Mouse (Mus musculus): ENCODE data around the gene Extl2.

Gene Extl2

DNA sequence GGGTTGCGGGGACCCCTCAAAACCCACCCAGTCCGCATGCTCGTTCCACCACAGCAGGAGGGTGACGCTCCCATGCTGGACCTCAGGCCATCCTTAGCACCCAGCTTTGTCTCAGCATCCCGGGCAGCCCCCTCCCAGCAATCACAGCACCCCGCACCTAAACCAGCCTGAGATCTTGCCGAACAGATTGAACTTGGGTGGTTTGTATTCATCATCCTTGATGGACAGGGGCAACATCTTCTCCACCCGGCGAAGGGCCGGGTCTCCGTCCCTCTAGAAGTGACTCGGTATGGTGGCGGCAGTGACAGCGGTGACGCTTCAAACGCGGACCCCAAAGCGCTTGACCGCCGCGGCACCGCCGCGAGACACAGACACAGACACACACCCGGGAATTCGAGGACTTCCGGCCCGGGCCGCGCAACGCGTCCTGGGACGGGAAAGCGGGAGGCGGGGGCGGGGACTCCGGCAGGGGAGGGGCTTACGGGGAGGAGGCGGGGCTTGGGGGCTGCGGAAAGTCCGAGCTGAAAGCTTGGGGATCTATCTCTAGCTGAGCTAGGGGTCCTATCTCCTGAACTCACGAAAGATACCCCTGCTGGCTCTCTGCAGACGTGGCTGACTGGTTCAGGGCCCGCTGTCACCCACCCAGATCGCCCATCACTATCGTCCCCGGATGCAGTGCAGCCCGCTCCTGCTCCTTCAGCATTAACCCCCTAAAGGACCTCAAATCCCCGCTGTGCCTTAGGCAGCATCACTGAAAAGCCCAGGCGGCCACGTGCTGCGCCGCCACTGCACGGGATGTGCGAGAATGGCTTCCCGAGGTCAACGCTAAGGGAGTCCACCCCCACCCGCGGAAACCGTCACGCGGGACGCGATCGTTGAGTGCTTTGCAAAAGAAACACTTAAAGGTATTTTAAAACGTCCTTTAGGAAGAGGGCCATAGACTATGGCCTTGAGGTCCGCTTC lies at the start of gene Extl2, which contains the start of gene Slc30a7:
Gene Extl2 (plus strand): TSS at position 485 of the 963 bp plus-strand sequence.
Gene Slc30a7 (minus strand): TSS at position 429 of the 963 bp plus-strand sequence.
- DNase-seq, result peak; percentile 72

DNA sequence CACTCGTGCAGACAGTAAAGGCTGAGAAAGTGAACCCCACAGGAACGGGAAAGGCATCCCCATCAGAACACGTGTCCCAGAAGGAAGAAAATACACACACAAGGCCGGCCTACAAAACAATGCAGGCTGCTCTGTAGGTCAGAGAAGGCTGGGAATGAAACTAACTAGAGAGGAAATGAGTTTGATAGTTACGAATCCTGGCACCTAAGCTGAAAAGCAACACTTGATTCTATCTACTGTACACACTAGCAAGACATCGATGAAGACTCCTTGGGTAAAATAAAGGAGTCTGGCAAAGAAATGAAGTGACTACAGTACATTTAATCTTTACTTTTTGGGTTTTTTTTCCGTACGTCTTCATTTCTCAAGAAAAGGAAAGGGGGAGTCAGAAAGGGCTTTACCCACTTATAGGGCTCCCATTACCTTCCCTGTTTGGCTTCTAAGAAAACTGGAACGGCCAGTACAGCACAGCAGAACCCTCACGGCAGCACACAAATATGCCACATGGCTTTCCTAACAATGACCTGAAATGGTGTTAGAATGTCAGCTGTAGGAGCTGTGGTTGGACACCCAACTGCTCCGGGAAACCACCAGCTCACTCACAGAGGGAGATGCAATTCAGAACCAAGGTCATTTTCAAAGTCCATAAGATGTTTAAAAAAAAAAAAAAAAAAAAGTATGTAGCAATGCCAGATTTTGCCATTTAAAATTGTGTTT lies 45.8 kb upstream of the Extl2 start:
- no peak for DNase-seq

DNA sequence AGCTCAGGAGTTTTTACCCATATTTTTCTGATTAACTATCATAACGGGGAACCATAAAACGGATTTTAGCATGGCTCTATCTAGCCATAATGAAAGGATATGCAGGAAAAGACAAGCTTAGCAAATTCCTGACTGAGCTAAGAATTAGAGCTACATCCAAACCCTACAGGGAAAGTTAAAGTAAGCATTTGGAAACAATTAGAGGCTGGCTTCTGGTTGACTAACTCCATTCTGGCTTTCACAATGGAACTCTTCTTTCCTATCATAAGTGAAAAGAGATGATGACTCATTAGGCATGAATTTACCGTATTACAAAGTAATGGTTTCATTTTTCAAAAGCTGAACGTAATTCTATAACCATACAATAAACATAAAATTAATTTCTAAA lies 45.2 kb upstream of the Extl2 start:
- no peak for DNase-seq

DNA sequence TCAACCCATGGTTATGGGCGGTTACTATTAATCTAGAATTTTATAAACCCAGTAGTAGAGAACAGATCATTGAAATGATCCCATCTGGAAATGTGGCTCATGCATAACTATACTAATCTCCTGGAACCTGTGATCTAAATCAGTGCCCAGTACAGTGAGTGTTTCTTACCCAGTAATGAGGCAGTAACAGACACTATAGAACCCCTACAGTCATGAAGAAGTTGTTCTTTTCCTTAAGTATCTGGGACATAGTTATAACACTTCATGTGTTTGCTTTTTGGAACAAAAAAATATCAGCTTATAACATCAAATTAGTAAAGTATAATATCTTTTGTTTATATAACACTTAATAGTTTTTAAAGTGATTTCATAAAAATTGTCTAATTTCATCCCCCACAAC lies 43.7 kb upstream of the Extl2 start:
- no peak for DNase-seq

DNA sequence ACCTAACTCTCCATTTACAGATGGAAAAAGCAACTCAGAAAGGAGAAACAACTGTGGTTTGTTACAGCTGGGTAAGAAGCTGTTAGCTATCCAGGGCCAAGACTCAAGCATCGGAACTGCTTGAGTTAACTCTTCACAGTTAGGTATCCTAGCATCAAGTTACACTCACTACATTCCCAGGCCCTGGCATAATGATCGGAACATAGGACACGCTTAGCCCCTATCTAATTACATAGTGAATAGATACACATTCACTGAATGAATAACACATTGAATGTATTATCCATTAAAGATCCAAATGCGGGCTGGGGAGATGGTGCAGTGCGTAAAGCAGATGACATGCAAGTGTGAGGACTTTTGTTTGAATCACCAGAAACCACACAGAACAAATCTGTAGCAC lies 43.2 kb upstream of the Extl2 start:
- DNase-seq, result no peak

DNA sequence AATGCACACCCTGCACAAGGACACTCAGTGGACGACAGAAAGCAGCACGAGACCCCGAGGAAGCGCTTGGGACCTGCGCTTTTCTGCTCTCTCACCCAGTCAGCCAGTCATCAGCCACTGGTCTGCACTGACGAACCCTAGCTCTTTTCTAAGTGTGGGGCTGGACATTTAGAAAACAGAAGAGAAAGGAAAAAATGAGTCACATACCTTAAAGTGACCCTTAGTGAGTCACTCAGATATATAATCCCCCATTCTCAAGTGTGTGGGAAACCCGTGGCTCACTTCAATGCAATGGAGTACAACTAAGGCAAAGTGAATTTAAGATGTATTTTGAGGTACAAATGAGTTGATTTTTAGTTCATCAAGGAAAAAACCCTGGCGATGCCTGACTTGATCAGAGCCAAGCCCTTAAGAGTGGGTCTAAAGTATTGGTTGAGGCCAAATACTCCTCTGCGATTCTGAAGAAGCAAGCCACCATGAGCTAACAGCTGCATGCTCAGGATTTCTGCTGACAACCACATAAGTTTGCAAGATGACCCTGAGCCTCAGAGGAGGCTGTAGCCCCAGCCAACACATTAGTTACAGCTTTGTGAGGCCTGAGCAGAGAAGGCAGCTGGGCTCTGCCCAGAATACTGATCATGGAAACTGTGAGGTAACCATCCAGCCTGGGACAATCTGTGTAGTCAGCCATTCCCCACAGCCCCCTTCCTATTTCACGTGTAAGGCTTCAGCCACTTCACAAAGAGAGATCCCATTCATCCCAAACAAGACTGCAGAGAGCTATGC lies 38.3 kb upstream of the Extl2 start:
- no peak for DNase-seq

DNA sequence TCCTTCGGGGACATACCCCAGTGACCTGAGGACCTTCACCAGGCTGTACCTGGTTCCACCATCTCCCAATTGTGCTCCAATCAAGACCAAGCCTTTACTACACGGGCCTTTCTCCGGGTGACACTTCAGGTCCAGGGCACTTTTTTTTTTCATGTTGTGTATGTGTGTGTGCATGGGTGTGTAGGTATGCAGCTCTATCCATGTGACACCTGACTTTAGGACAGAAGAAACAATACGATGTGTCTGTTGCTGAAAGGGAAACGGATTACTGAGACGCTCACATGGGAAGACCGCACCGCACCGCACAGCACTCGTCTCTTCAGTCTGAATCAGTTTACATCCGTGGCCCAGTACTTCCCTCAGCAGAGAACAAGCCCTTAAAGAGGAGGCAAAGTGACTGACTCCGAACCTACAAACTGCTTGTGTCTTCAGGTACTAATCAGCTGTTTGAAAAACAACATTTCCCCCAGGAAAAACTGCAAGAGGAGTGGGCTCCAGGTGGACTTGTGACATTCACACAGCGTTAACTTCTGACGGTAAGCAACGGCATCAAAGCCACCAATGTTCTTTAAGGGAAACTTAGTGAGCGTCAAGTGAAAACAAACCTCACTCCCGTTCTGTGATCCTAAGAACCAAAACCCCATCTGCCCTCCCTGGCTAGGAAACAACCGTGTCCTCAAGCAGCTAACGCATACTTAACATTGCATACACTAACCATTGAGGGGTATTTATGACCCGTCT lies 36.0 kb upstream of the Extl2 start:
- DNase-seq, result no peak

DNA sequence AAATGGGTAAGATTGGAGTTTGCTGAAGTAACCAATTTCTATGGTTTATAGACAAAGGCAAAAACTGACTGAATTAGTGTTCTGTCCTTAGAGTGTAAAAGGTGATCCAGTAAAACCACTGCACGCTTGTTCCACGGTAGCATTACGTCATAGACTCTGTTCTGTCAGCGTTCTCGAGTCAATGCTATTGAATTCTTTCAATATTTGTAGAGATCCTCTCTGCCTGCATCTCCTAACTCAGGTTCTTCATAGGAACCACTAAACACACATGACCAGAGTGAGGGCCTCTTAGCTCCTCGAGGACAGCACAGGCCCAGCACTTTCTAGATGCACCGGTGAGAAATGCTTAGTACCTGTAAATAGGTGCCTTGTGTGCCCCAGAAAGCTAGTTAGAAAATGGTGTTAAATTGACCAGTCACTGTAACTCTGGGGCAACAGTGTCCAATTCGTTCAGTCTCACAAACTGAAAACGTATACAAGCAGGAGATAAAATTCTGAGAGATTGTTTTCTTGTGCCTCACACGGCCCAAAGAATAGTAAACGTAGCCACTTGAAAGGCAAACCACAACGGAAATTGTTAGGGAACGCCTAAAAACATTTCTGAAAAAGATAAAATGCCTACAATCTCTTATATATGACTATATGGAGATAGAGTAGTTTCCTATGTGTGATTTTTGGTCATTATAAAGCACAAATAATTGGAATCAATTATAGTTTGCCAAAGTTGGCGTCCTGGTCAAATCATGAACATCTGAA lies 35.2 kb upstream of the Extl2 start:
- DNase-seq, result no peak

DNA sequence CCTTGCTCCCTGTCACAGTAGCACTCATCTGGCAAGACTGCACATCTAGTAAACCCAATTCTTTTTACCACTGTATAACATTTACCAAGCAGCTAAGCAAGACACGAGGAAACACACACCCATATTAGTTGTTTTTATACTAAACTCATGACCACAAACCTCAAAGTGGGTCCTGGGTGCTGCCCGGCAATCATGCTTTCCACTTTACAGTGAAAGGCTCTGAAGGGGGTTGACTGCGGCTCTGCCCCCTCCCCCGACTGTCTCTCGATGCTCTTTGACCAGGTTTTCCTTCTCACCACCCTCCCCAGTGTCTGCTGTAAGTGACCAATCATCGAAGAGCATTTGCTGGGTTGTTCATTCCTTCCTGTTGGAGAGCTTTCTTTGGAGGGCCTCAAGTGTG lies 33.0 kb upstream of the Extl2 start:
- DNase-seq, result peak in 1 of 2 experiments; percentile 17

DNA sequence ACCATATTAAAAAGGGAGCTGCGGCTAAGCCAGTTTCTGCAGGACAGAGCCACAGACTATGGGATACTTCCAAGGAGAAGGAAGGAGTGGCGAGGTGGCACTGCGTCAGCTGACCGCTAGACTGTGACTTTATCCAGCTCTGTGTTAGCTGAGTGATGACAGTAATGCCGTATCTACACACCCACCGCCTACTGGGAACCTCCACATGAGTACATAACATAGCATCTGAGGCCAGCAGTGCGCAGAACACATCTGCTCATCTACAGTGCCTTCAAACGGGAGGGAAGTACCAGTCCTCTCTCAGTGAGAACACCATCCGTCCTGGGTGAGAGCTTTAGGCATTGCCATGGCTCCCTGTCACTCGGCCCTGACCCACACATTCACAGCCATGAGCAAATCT lies 32.3 kb upstream of the Extl2 start:
- DNase-seq, result no peak

DNA sequence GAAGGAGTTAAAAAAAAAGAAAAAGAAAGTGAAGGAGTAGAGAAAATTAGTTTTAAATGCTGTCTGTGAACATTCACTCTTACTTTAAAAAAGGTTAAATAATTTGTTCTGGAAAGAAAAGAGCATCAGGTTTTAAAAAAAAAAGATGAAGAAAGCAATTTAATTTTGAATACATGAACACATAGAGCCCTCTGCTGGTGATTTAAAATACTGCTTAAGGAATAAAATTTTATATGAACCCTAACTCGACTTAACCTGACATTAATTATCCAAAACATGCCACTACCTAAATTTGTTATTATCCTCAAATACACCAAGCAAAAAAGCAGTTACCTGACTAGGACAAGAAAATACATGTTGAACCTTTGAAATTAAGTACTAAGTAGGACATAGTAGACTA lies 28.3 kb upstream of the Extl2 start:
- DNase-seq, result no peak

DNA sequence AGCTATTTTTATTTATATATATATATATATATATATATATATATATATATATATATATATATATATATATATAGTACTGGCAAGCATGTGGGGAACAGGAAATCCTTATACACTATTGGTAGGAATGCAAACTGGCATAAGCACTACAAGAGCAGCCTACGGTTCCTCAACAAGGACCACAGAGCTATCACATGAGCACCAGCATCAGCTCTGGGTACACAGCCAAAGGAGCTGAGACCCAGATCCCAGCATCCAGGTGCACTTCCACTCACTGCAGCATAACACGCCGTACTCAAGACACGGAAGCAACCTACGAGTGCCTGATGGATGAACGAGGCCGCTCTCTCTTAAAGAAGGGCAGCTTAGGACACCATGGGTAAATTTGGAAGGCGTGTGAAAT lies 24.0 kb upstream of the Extl2 start:
- DNase-seq, result no peak

DNA sequence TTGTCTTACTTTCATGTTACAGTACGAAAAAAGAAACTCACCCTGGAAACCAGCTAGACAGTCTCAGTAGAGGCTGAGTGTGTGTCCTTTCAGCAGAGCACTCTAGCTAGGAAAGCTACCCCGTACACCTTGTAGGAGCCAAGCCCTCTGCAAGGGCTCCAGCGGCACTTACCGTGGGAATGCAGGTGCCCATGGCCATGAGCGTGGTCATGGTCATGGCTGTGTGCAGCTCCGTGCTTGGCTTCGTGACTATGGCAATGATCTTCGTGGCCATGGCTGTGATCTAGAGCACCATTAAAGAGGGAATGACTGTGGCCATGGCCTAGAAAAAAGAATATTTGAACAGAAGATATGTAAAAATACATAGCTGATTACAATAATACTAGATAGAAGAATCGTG lies 22.6 kb upstream of the Extl2 start:
- no peak for DNase-seq

DNA sequence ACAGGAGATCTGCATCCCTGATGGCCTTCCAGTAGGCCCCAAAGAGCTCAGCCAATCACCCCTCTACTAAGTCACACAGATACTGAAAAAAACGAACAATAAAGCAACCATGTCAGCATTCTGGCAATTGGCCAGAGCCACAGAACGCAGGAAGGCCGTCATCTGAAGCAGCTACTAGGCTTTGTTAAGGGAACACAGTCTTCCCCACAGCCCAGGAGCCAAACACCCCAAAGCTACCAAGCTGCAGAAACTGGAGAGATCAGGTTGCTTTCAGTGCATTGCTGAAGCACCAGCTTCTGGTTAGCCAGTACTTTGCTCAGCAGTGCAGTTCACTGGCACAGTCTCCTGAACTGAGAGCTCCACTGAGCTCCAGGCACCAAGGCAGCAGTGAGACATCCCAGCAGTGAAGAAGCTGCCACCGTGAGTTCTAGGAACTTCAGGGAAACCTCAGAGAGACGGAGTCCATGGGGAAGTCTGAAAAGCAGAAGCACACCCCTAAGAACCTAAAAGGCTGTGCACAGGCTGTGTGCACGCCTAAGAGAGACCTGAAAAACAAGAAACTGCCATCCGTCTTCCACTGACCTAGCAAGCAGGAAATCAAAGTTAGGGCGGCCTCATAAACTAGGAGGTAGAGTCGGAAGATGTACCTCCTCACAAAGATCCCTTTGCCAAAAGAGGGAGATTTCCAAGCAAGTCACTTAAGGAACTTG lies 21.9 kb upstream of the Extl2 start:
- no peak for DNase-seq

DNA sequence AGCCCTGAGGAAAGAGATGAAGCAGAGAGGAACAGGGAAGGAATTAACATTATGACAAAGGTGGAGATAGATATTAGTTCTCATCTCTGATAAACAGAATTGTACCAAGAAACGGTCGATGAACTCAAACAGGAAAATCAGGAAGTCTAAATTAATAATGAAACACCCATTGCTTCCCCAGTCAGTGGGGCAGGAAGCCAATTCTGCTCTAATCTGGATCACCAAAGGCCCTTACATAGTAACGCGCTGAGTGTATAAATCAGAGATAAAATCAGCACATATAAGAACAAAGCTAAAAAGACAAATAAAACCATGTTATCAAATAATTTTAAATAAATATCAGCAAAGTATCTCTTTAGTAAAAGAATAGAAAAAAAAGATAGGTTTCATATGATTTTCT lies 15.2 kb upstream of the Extl2 start:
- no peak for DNase-seq

DNA sequence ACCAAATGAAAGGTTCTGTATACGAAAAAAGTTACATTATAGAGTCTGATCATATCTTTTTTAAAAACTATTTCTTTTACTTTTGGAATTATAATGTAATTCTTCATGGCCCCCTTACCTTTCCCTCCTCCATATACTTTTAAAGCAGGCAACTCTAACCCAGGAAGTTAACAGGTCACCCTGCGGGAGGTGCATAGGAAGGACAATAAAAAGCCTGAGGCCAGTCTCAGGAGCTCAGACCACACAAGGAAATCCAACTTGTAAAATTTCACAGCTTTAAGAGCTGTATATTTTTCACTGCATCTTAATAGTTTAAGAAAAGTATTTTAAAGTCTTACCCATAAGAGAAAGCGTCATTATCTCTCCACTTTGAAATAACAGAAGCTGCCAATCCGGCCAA lies 14.7 kb upstream of the Extl2 start:
- DNase-seq, result no peak

DNA sequence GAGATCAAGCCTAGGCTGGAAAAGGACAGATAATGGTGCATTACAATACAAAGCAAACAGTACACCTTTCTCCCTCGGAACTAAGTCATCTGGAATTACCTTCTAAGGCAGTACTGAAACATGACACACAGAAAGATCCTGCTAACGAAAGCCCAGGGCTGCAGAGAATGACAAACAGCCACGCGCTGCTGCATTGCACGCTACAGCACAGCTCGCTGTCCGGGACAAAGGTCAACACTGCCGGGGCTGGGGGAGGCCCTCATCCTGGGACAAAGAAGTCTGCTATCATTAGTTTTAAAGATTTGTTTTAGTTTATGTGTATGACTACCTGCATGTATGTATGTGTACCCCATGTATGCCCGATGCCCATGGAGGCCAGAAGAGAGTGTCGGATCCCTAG lies 14.2 kb upstream of the Extl2 start:
- no peak for DNase-seq

DNA sequence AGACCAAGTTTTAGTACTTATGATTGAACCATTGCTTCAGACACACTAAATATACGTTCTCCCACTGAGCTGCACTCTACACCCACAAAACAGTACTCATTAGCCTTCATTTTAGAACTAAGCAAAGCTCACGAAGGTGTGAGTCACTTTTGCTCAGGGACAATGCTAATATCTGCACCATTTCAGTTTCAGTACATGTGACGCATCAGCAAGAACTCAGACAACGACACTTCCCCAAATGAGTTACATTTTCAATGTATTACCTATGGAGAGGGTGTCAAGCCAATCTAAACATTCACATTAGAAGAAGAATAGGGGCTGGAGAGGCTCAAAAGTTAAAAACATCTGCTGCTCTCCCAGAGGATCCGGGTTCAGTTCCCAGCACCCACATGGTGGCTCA lies 10.3 kb upstream of the Extl2 start:
- DNase-seq, result no peak

DNA sequence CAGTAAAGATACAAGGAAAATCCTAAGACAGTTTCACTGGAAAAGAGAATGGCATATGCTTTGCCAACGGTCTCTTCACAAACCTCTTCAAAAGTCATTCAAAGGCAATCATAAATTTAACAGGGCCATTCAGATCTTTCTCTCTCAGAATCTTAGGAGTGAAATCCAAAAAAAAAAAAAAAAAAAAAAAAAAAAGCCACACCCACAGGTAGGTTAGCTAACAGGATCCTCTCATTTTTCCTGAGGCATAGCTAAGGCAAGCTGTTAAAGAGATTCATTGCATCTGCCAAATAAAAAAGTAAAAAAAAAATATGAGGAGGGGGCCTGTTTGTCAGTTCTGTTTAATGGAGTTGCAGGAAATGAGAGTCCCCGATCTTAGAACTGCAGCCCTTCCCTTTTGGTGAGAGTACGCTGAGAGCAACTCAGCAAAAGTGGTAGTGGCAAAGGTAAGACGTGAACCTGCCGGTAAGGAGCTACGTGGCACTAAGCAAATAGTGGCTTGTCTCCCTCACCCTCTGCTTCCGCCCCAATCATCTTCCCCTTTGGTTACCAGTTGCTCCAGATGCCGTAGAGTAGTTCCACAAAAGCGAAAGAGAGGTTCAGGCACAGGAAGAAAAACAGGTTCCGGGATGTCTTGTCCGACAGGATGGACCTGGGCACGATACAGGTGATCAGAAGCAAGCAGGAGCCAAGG lies 831 bp upstream of the Extl2 start:
- peak in 1 of 2 experiments; percentile 35 for DNase-seq

DNA sequence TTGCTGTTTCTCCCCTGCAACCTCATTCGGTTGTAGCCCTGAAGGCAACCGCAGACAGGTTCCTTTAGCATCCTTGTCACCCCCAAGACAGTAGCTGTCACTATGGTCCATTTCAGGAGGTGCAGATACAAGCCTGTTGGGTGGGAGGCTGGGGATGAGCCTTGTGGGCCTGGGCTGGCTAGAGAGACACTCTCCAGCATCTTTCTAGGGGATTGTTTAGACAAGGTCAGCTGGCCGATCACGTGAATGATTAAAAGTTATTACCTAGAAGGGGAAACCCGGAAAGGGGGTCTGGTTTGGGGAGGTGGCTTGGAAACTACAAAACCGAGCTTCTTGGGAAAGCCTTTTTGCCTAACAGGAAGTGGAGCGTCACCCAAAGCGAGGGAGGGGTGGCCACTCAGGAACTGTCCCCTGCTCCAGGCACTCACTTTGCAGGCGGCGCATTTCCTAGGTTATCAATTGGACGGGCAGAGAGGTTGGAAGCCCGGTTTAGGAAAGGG lies 729 bp downstream of the Extl2 start:
- peak; percentile 51 to 52 for DNase-seq

Data from thymus, adult 18-20 months (tissue).